Mouse (Mus musculus): ENCODE measurements around the gene Lig1. TPM values are rescaled to one million over a fixed set of nuclear protein-coding genes. Genes with fewer than 3 reads are reported as not detected.
"Not testable (repeated sequence)": the region's sequence is repeated elsewhere in the genome, so short reads cannot be mapped to it uniquely, and the experiment has no call there.

The Lig1 gene
- polyA plus RNA-seq (2016; fragmentation: Nextera tagmentation; extraction: Ambion mirVana), result 117 and 120 TPM in 2 replicates

DNA sequence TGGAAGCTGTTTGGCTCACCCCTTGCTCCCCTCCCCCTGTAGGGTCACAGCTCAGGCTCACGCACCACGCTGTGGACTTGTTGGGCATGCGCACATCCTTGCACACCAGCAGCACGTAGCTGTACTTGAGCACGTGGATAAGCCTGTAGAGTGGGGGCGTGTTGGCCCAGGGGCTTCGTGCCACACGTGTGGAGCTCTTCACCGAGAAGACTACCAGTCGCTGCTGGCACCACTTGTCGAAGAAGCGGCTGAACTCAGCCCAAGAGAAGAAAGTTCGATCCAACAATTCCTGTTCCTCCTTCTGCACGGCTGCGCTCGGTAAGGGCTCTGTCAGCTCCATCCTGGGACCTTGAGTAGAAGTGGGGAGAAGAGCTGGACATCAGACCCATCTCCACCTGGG lies at the start of gene Lig1:
Gene Lig1 (plus strand): TSS at position 203 of the 400 bp plus-strand sequence.
- peaks cover 7% of the 10 kb centered on the region; the same call in 1 of the 2 replicates for H3K4me1 ChIP-seq
- peak within 1 kb of the TSS; percentile 87 for H3K27ac ChIP-seq
- peak within 1 kb of the TSS; percentile 59 for H3K4me2 ChIP-seq (replicated peaks)
- H3K36me3 ChIP-seq, result peaks cover 49% of the 10 kb centered on the region
- H3K27me3 ChIP-seq, result no peaks in the 10 kb centered on the region
- peak within 1 kb of the TSS; percentile 64 for H3K4me3 ChIP-seq
- WGBS, result 97% methylated on average over 16 of the region's 16 CpGs
- H3K9me3 ChIP-seq, result peaks cover 3% of the 10 kb centered on the region; the same call in 1 of the 2 replicates
- peak within 1 kb of the TSS; percentile 75 for H3K9ac ChIP-seq
- no peak for ATAC-seq (ENCODE audit: insufficient number of reproducible peaks, insufficient read depth, low FRiP score, low TSS enrichment)

GRCm38 (mm10) chr7:13260746-13261700 lies 16.1 kb upstream of the Lig1 start:
- Histone ChIP-seq H3K9me3 (no peaks in the 10 kb centered on the region), H3K27me3 (no peaks in the 10 kb centered on the region; the same call in 1 of the 2 replicates), H3K4me3 (no peak overlapping the region), H3K36me3 (no peaks in the 10 kb centered on the region), H3K4me1 (no peaks in the 10 kb centered on the region), H3K9ac (no peak overlapping the region), H3K27ac (no peak overlapping the region), H3K4me2 (replicated peaks) (no peak overlapping the region)
- no peak for ATAC-seq (ENCODE audit: insufficient number of reproducible peaks, insufficient read depth, low FRiP score, low TSS enrichment)
- 48% methylated on average over 50 of the region's 50 CpGs for WGBS

GRCm38 (mm10) chr7:13263851-13264250 lies 13.2 kb upstream of the Lig1 start:
- Histone ChIP-seq H3K4me2 (replicated peaks) (no peak overlapping the region), H3K9ac (no peak overlapping the region), H3K36me3 (no peaks in the 10 kb centered on the region), H3K9me3 (no peaks in the 10 kb centered on the region), H3K27me3 (no peaks in the 10 kb centered on the region; the same call in 1 of the 2 replicates), H3K4me3 (no peak overlapping the region), H3K4me1 (no peaks in the 10 kb centered on the region), H3K27ac (no peak overlapping the region)
- no peak for ATAC-seq (ENCODE audit: insufficient number of reproducible peaks, insufficient read depth, low FRiP score, low TSS enrichment)
- WGBS, result 82% methylated on average over 5 of the region's 5 CpGs

GRCm38 (mm10) chr7:13264396-13264795 lies 12.7 kb upstream of the Lig1 start:
- ATAC-seq (ENCODE audit: insufficient number of reproducible peaks, insufficient read depth, low FRiP score, low TSS enrichment), result no peak
- Histone ChIP-seq H3K27me3 (no peaks in the 10 kb centered on the region; the same call in 1 of the 2 replicates), H3K27ac (no peak overlapping the region), H3K36me3 (0 out of 2 replicates have a peak, but pooled peaks cover 4% of the 10 kb centered on the region), H3K4me1 (no peaks in the 10 kb centered on the region), H3K4me3 (no peak overlapping the region), H3K9me3 (no peaks in the 10 kb centered on the region), H3K9ac (no peak overlapping the region), H3K4me2 (replicated peaks) (no peak overlapping the region)
- 64% methylated on average over 2 of the region's 2 CpGs for WGBS

GRCm38 (mm10) chr7:13268749-13269260 lies 8.3 kb upstream of the Lig1 start:
- 86% methylated on average over 4 of the region's 4 CpGs for WGBS

DNA sequence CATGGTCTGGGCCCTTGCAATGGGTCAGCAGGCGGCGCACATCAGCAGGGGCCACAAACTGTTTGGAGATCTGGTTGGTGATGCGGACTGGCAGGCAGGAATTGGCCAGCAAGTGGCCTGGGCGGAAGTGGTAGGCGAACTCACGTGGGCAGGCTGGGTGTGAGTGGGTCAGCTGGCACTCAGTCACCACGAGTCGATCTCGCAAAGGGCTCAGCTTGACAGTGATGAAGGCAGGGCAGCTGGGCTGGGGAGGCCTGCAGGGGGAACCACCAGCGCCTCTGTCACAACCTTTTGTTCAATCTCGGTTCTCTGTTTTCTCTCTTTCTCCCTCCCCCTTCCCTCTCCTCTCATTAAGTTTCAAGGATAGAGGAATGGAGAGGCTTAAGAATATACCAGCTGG lies 7.7 kb upstream of the Lig1 start:
- Histone ChIP-seq H3K36me3 (peaks cover 11% of the 10 kb centered on the region; the same call in 1 of the 2 replicates), H3K4me2 (replicated peaks) (no peak overlapping the region), H3K4me1 (no peaks in the 10 kb centered on the region), H3K27me3 (no peaks in the 10 kb centered on the region), H3K27ac (no peak overlapping the region), H3K9ac (no peak overlapping the region), H3K9me3 (no peaks in the 10 kb centered on the region), H3K4me3 (no peak overlapping the region)
- no peak for ATAC-seq (ENCODE audit: insufficient number of reproducible peaks, insufficient read depth, low FRiP score, low TSS enrichment)
- 83% methylated on average over 11 of the region's 11 CpGs for WGBS

More at GRCm38 (mm10) chr7:13268749-13269260, 8.3 kb upstream of the Lig1 start:
- no peak overlapping the region for H3K4me2 ChIP-seq (replicated peaks)
- no peak overlapping the region for H3K27ac ChIP-seq
- no peaks in the 10 kb centered on the region for H3K4me1 ChIP-seq
- H3K36me3 ChIP-seq, result 0 out of 2 replicates have a peak, but pooled peaks cover 5% of the 10 kb centered on the region
- ATAC-seq (ENCODE audit: insufficient number of reproducible peaks, insufficient read depth, low FRiP score, low TSS enrichment), result no peak
- no peak overlapping the region for H3K4me3 ChIP-seq
- H3K9me3 ChIP-seq, result no peaks in the 10 kb centered on the region
- no peaks in the 10 kb centered on the region for H3K27me3 ChIP-seq
- H3K9ac ChIP-seq, result no peak overlapping the region

DNA sequence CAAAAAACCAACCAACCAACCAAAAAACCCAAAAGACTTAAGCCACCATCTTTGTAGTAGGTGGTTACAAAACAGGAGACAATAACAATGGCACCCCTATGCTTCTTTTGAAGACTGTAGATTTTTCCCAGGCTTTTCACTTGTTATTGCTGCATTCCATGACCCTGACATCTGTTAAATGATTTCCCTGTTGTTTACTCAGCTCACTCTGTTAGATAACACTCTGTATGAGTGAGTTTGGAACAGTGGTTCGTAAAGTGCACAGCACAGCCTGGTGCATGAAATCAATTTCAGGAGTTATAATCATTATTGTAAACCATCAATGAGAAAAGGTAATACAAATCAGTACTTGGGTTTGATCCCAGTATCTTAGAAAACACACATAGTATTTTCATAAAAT lies 5.4 kb upstream of the Lig1 start:
- no peaks in the 10 kb centered on the region for H3K9me3 ChIP-seq
- no peak overlapping the region for H3K9ac ChIP-seq
- H3K4me3 ChIP-seq, result no peak overlapping the region
- no peak overlapping the region for H3K4me2 ChIP-seq (replicated peaks)
- H3K4me1 ChIP-seq, result no peaks in the 10 kb centered on the region
- peaks cover 33% of the 10 kb centered on the region for H3K36me3 ChIP-seq
- ATAC-seq (ENCODE audit: insufficient number of reproducible peaks, insufficient read depth, low FRiP score, low TSS enrichment), result no peak
- no peaks in the 10 kb centered on the region for H3K27me3 ChIP-seq
- no peak overlapping the region for H3K27ac ChIP-seq
- WGBS, result 81% methylated on average over 1 of the region's 1 CpGs

DNA sequence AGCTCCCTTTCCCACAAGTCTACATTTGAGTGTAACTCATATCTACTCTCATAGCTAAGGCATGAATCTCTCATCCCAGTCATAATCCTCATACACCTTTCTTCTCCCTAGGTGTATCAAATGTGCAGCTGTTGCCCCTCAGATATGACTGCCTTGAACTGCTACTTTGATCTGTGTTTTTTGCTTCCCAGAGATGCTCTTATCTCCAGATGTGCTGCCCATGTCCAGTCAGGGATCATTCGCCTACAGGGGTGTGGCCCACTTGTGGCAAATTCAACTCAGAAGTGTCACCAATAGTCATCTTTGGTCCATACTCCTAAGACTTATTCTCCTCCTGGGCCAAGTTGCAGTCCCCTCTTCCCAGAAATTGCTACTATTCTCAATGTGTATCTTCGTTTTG lies 750 bp downstream of the Lig1 start:
- Histone ChIP-seq H3K4me2 (replicated peaks) (peak overlapping the region; percentile 59), H3K27ac (peak overlapping the region; percentile 87), H3K9me3 (peaks cover 3% of the 10 kb centered on the region; the same call in 1 of the 2 replicates), H3K9ac (peak overlapping the region; percentile 75), H3K27me3 (no peaks in the 10 kb centered on the region), H3K4me3 (peak overlapping the region; percentile 64), H3K4me1 (peaks cover 7% of the 10 kb centered on the region; the same call in 1 of the 2 replicates), H3K36me3 (peaks cover 49% of the 10 kb centered on the region)
- ATAC-seq (ENCODE audit: insufficient number of reproducible peaks, insufficient read depth, low FRiP score, low TSS enrichment), result no peak
- 31% methylated on average over 2 of the region's 2 CpGs for WGBS

DNA sequence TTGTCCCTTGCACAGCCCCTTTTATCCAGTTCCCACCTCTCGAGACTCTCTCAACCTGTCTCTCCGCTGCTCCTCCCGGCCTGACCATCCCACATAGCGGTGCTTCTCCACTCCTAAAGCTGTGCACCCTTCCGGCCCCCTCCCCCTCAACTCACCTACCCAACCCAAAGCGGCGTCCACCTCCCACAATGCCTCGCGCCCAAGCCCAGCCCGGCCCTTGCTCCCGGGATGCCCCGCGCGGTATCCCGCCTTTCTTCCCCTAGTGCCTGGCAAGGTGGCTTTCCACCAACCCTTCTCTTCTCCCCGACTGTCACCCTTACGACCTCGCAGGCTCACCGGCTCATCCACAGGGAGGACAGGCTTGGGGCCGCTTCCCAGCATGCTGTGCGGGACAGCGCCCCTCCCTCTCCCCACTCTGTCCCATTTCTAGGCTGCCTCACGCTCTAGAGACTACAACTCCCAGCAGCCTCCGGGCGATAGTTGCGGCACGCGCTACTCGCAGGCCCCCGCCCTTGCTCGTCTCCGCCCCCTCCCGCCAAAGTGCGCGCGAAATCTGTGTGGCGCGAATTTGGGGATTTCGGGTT lies 1.3 kb downstream of the Lig1 start, which contains the start of gene Zswim9:
Gene Zswim9 (minus strand): TSS at position 414 of the 584 bp plus-strand sequence.
- under 1% methylated on average over 39 of the region's 39 CpGs for WGBS
- peaks cover 49% of the 10 kb centered on the region for H3K36me3 ChIP-seq
- H3K27me3 ChIP-seq, result no peaks in the 10 kb centered on the region

GRCm38 (mm10) chr7:13278957-13279356 lies 1.9 kb downstream of the Lig1 start:
- Histone ChIP-seq H3K4me3 (peak overlapping the region; percentile 64), H3K27ac (peak overlapping the region; percentile 87)
- ATAC-seq (ENCODE audit: insufficient number of reproducible peaks, insufficient read depth, low FRiP score, low TSS enrichment), result peak; percentile 65

More for the DNA sequence above, 1.3 kb downstream of the Lig1 start, which contains the start of gene Zswim9:
- Histone ChIP-seq H3K4me2 (replicated peaks) (peak within 1 kb of the TSS; percentile 59), H3K9ac (peak within 1 kb of the TSS; percentile 75), H3K9me3 (peaks cover 3% of the 10 kb centered on the region; the same call in 1 of the 2 replicates), H3K4me3 (peak within 1 kb of the TSS; percentile 64), H3K4me1 (peaks cover 7% of the 10 kb centered on the region; the same call in 1 of the 2 replicates), H3K27ac (peak within 1 kb of the TSS; percentile 87)
- peak; percentile 98 for ATAC-seq (ENCODE audit: insufficient number of reproducible peaks, insufficient read depth, low FRiP score, low TSS enrichment)

GRCm38 (mm10) chr7:13288621-13289020 lies 11.5 kb downstream of the Lig1 start:
- H3K36me3 ChIP-seq, result peaks cover 85% of the 10 kb centered on the region
- no peak for ATAC-seq (ENCODE audit: insufficient number of reproducible peaks, insufficient read depth, low FRiP score, low TSS enrichment)
- H3K9ac ChIP-seq, result no peak overlapping the region
- WGBS, result 47% methylated on average over 5 of the region's 5 CpGs
- H3K4me1 ChIP-seq, result no peaks in the 10 kb centered on the region
- no peak overlapping the region for H3K4me2 ChIP-seq (replicated peaks)
- no peak overlapping the region for H3K27ac ChIP-seq
- H3K4me3 ChIP-seq, result no peak overlapping the region
- no peaks in the 10 kb centered on the region for H3K9me3 ChIP-seq
- H3K27me3 ChIP-seq, result no peaks in the 10 kb centered on the region

More at GRCm38 (mm10) chr7:13278957-13279356, 1.9 kb downstream of the Lig1 start:
- WGBS, result 0% methylated on average over 19 of the region's 29 CpGs
- not testable (repeated sequence) for H3K27me3 ChIP-seq, H3K9me3 ChIP-seq, H3K4me1 ChIP-seq
- Histone ChIP-seq H3K36me3 (peaks cover 50% of the 10 kb centered on the region), H3K4me2 (replicated peaks) (peak overlapping the region; percentile 32), H3K9ac (peak overlapping the region; percentile 75)
